In genomic region chr11:69326408-69327156, GRCm38 (mm10) we compare ENCODE assay signal across 8 mouse cellular contexts. TPM values are rescaled to one million over a fixed set of nuclear protein-coding genes. Genes with fewer than 3 reads are reported as not detected.
DNase-seq lines count a peak whose midpoint lies in the region; ATAC-seq and TF ChIP-seq lines count a peak whose summit lies in the region.

No protein-coding gene starts in this region.

- peaks cover 14% of the 10 kb centered on the region; the same call in 1 of the 2 replicates for H3K4me1 ChIP-seq in kidney, adult 2 months (ENCODE audit: control insufficient read depth, insufficient read depth, low read length)
- peaks cover 65% of the 10 kb centered on the region for H3K4me1 ChIP-seq in forebrain, embryonic 10.5 days
- H3K4me1 ChIP-seq in limb, embryonic 10.5 days = peaks cover 55% of the 10 kb centered on the region
- H3K4me1 ChIP-seq in neural tube, embryonic 14.5 days (ENCODE audit: control insufficient read depth, insufficient read depth, low read length) = peaks cover 36% of the 10 kb centered on the region

- peak overlapping the region; percentile 96 for H3K4me2 ChIP-seq in neural tube, embryonic 14.5 days (ENCODE audit: low read depth, low read length)

- no peaks in the 10 kb centered on the region for H3K36me3 ChIP-seq in kidney, adult 2 months (ENCODE audit: control insufficient read depth, insufficient read depth, low read length)
- H3K36me3 ChIP-seq in forebrain, embryonic 10.5 days (replicated peaks) = no peaks in the 10 kb centered on the region
- H3K36me3 ChIP-seq in limb, embryonic 10.5 days = no peaks in the 10 kb centered on the region
- H3K36me3 ChIP-seq in neural tube, embryonic 14.5 days (ENCODE audit: control insufficient read depth, insufficient read depth, low read length) = no peaks in the 10 kb centered on the region

- TF ChIP-seq CTCF in kidney, adult 2 months (conservative IDR thresholded peaks at IDR 0.05; ENCODE audit: insufficient read depth, insufficient read length, low read depth, low read length) = no peak

- peak overlapping the region; percentile 43 for H3K4me3 ChIP-seq in kidney, adult 2 months (ENCODE audit: insufficient read depth, low read depth, low read length)
- peak overlapping the region; percentile 77 for H3K4me3 ChIP-seq in forebrain, embryonic 10.5 days
- peak overlapping the region; percentile 64 for H3K4me3 ChIP-seq in limb, embryonic 10.5 days
- peak overlapping the region; percentile 49 for H3K4me3 ChIP-seq in neural tube, embryonic 14.5 days (ENCODE audit: low read depth, low read length)

- peak; percentile 10; the same call in 1 of the 2 replicates for ATAC-seq in neural tube, embryonic 14.5 days (ENCODE audit: low read depth)

- no peaks in the 10 kb centered on the region for H3K27me3 ChIP-seq in kidney, adult 2 months (replicated peaks; ENCODE audit: control insufficient read depth, insufficient read depth, low read length)
- H3K27me3 ChIP-seq in forebrain, embryonic 10.5 days (ENCODE audit: poor library complexity, severe bottlenecking) = peaks cover 59% of the 10 kb centered on the region
- peaks cover 52% of the 10 kb centered on the region for H3K27me3 ChIP-seq in limb, embryonic 10.5 days (ENCODE audit: low read depth, poor library complexity, severe bottlenecking)
- no peaks in the 10 kb centered on the region for H3K27me3 ChIP-seq in neural tube, embryonic 14.5 days (ENCODE audit: control insufficient read depth, insufficient read depth, low read length)

- no peak for TF ChIP-seq POLR2A in kidney, adult 2 months (IDR thresholded peaks at IDR 0.05; ENCODE audit: low read depth, low read length)

- peak overlapping the region; percentile 66 for H3K9ac ChIP-seq in neural tube, embryonic 14.5 days (replicated peaks; ENCODE audit: low read depth, low read length)

- no peak for DNase-seq in kidney, adult 2 months
- no peak for DNase-seq in kidney, adult 18-20 months
- DNase-seq in MN1 (ENCODE audit: low spot score) = peak; percentile 31
- no peak for DNase-seq in forebrain, embryonic 10.5 days (ENCODE audit: extremely low spot score, low spot score)
- no peak for DNase-seq in limb, embryonic 10.5 days (ENCODE audit: low spot score)
- DNase-seq in embryo, embryonic 10 days (ENCODE audit: low spot score) = no peak
- DNase-seq in ovary, postnatal 36 days (ENCODE audit: low spot score) = no peak

- H3K27ac ChIP-seq in kidney, adult 2 months (ENCODE audit: insufficient read depth, low read depth, low read length) = no peak overlapping the region
- H3K27ac ChIP-seq in forebrain, embryonic 10.5 days = peak overlapping the region; percentile 76
- peak overlapping the region; percentile 78 for H3K27ac ChIP-seq in limb, embryonic 10.5 days
- H3K27ac ChIP-seq in neural tube, embryonic 14.5 days (ENCODE audit: low read depth, low read length) = no peak overlapping the region

- 3% methylated on average over 45 of the region's 45 CpGs for WGBS in kidney, adult 2 months
- 1% methylated on average over 45 of the region's 45 CpGs for WGBS in forebrain, embryonic 10.5 days
- WGBS in limb, embryonic 10.5 days = under 1% methylated on average over 45 of the region's 45 CpGs
- 1% methylated on average over 45 of the region's 45 CpGs for WGBS in neural tube, embryonic 14.5 days

- no peaks in the 10 kb centered on the region for H3K9me3 ChIP-seq in forebrain, embryonic 10.5 days
- H3K9me3 ChIP-seq in limb, embryonic 10.5 days (replicated peaks) = no peaks in the 10 kb centered on the region
- no peaks in the 10 kb centered on the region for H3K9me3 ChIP-seq in neural tube, embryonic 14.5 days (ENCODE audit: control insufficient read depth, low read length)

RNA-seq across cellular contexts. Expression of gene Kcnab3, which starts 0.5 kb away (rescaled TPM):
- polyA plus RNA-seq in kidney, adult 2 months (2012; rRNA removed) = 1.2 and 1.3 TPM in 2 replicates
- 1.1 and 1.2 TPM in 2 replicates for polyA plus RNA-seq in forebrain, embryonic 10.5 days (2016; fragmentation: Nextera tagmentation; extraction: Ambion mirVana)
- polyA plus RNA-seq in limb, embryonic 10.5 days (2016; fragmentation: Nextera tagmentation; extraction: Ambion mirVana) = 0.93 and 1.4 TPM in 2 replicates
- 5.7 and 7.3 TPM in 2 replicates for polyA plus RNA-seq in neural tube, embryonic 14.5 days (2014; fragmentation: Nextera tagmentation; extraction: Ambion mirVana)

RNA-seq across cellular contexts. Expression of gene Trappc1, which starts 2.8 kb away (rescaled TPM):
- polyA plus RNA-seq in kidney, adult 2 months (2012; rRNA removed) = 57.9 and 72.3 TPM in 2 replicates
- 170 and 179 TPM in 2 replicates for polyA plus RNA-seq in forebrain, embryonic 10.5 days (2016; fragmentation: Nextera tagmentation; extraction: Ambion mirVana)
- 135 and 144 TPM in 2 replicates for polyA plus RNA-seq in limb, embryonic 10.5 days (2016; fragmentation: Nextera tagmentation; extraction: Ambion mirVana)
- 191 and 200 TPM in 2 replicates for polyA plus RNA-seq in neural tube, embryonic 14.5 days (2014; fragmentation: Nextera tagmentation; extraction: Ambion mirVana)

RNA-seq across cellular contexts. Expression of gene Cntrob, which starts 3.0 kb away (rescaled TPM):
- polyA plus RNA-seq in kidney, adult 2 months (2012; rRNA removed) = 4.6 and 5.7 TPM in 2 replicates
- 37.7 and 44.2 TPM in 2 replicates for polyA plus RNA-seq in forebrain, embryonic 10.5 days (2016; fragmentation: Nextera tagmentation; extraction: Ambion mirVana)
- polyA plus RNA-seq in limb, embryonic 10.5 days (2016; fragmentation: Nextera tagmentation; extraction: Ambion mirVana) = 28.9 and 36.2 TPM in 2 replicates
- 10.3 and 15.7 TPM in 2 replicates for polyA plus RNA-seq in neural tube, embryonic 14.5 days (2014; fragmentation: Nextera tagmentation; extraction: Ambion mirVana)

RNA-seq across cellular contexts. Expression of gene Rnf227, which starts 13.7 kb away (rescaled TPM):
- polyA plus RNA-seq in kidney, adult 2 months (2012; rRNA removed) = 1.5 and 2.1 TPM in 2 replicates
- polyA plus RNA-seq in forebrain, embryonic 10.5 days (2016; fragmentation: Nextera tagmentation; extraction: Ambion mirVana) = 17.0 and 19.7 TPM in 2 replicates
- polyA plus RNA-seq in limb, embryonic 10.5 days (2016; fragmentation: Nextera tagmentation; extraction: Ambion mirVana) = 14.2 and 20.6 TPM in 2 replicates
- polyA plus RNA-seq in neural tube, embryonic 14.5 days (2014; fragmentation: Nextera tagmentation; extraction: Ambion mirVana) = 213 and 260 TPM in 2 replicates

RNA-seq across cellular contexts. Expression of gene Chd3, which starts 42.6 kb away (rescaled TPM):
- polyA plus RNA-seq in kidney, adult 2 months (2012; rRNA removed) = 168 and 175 TPM in 2 replicates
- 40.7 and 44.9 TPM in 2 replicates for polyA plus RNA-seq in forebrain, embryonic 10.5 days (2016; fragmentation: Nextera tagmentation; extraction: Ambion mirVana)
- polyA plus RNA-seq in limb, embryonic 10.5 days (2016; fragmentation: Nextera tagmentation; extraction: Ambion mirVana) = 35.1 and 70.5 TPM in 2 replicates
- polyA plus RNA-seq in neural tube, embryonic 14.5 days (2014; fragmentation: Nextera tagmentation; extraction: Ambion mirVana) = 86.0 and 89.6 TPM in 2 replicates

Comparison
In these comparisons a context has a peak if more than half of its experiments do, and no peak if none do; other contexts are left out.
1. H3K27ac ChIP-seq: peak in forebrain, embryonic 10.5 days (single experiment) and limb, embryonic 10.5 days (single experiment); none in kidney, adult 2 months (single experiment) and neural tube, embryonic 14.5 days (single experiment).
2. Peak in every context shown above with its lines, with median percentiles within 50 percentile points of each other: H3K4me3 ChIP-seq.